Mouse (Mus musculus) frontal cortex, adult (tissue): ENCODE results near the gene Man1c1.
A peak's percentile ranks its signal among the peaks of the same experiment; 100 is the strongest.

Experiments
- ATAC-seq: cut with Nextera tagmentation; 2 replicates; pipeline ENCODE4 v1.9.2; 2017; ENCODE audit warnings: mild to moderate bottlenecking, moderate library complexity, mixed read lengths; ENCODE audit not compliant: low TSS enrichment

Gene Man1c1

DNA sequence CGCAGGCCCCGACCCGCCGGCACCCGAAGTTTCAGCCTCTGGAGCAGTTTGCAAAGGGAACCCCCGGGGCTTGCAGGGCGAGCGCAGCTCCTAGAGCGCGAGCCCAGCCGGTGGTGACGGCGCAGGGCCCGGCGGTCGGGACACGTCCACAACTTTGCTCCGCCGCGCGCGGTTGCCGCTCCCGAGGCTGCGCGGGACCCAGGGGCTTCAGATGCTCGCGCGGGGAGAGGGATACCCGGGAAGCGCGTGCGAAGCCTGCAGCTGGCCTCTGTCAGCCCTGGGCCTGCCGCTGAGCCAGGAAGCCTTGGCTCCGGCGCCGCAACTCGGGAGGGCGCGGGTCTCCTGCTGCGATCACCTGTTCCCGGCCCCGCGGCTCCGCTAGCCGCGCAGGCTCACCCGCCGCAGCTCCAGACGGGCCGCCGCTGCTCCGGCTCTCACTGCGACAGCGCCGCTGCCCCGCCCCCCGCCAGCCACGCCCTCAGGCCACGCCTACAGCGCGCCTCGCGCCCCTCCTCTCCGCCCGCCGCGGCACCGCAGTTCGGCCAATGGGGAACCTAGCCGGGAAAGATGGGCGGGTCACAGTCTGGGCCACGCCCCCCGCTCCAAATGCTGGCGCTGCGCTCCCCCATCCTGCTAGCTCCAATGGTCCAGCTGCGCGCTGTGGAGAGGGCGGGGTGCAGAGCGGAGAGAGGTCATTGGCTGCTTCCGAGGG, at the start of gene Man1c1:
Gene Man1c1, minus strand, starts transcription at position 456 of the 712 bp plus-strand sequence.
- peak; percentile 88 for ATAC-seq

DNA sequence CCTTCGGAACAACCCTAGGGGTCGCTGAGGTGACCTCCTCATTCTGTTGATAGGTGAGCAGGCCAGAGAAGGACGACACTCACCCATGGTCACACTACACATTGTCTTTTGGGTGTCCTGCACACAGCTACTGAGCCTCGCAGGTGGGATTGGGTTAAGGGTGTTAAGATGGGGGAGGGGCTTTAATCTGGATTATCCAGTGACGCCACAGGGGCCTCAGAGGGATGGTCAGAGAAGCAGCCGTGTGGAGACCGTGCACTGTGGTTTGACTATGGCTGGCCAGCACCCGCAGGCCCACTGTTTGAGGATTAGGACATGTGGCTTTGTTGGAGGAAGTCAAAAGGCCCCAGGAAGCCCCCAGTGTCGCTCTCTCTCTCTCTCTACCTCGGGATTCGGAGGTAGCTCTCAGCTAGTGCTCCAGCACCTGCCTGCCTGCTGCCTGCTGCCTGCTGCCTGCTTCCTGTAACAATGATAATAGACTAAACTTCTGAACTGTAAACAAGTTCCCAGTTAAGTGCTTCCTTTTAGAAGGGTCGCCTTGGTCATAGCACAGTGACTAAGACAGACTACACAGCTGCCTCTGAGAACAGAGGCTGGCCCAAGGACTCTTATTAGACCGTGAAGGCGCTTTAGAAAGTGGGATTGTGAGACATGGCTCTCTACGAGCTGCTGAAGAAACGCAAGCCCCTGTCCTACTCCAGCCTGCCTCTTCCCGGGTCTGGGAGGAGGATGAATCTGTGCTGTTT, 49.6 kb upstream of the Man1c1 start:
- ATAC-seq = no peak

- no peak for ATAC-seq
Observed at GRCm38 (mm10) chr4:134752911-134753426, 48.9 kb upstream of the Man1c1 start.

DNA sequence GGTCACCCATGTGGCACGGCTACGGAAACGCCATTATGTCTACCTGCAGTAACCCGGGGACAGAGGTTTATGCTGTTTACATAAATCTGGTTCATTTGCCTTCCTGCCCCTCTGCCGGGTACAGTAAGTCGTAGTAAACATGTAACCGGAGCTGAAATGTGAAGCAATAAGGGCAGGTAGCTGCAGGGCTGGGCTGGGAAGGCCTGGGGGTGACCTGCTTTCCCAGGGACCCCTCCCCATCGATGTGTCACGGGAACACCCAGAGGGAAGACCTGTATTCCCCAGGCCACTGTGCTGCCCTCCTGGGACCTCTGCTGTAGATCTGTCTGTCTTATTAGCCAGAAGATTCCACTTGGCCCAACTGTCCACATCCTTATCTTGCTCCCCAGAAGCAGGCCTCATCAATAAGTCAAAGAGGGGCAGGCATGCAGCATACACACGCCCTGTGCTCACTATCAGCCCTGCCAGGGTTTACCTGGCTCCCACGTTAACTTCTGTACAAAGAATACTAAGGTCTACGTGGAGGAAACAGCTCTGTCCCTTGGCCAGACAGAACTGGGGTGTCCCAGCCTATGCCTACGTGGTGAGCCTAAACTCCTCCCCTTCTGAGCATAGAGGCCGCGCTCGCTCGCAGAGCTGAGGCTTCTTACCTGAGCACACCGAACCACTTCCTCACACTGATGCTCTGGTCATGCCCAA, 47.7 kb upstream of the Man1c1 start:
- ATAC-seq = no peak

GRCm38 (mm10) chr4:134750825-134751224, 46.7 kb upstream of the Man1c1 start:
- no peak for ATAC-seq

DNA sequence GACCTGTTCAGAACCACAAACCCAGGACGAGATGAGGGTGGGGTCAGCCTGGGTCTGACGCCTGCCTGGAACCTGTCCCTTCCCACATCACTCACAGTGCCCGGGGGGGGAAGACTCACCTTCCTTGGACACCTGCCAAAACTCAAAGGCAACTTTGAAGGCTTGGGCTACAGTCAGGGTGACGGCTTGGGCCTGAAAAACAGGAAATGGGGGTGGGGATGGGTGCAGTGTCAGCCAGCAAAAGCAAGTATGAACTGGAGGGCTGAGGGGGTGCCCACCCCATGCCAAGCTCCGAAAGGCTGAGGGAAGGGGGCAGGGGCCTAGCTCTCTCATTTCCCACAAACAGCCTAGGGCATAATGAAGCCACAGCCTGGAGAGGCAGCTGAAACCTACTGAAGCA, 46.2 kb upstream of the Man1c1 start:
- no peak for ATAC-seq

GRCm38 (mm10) chr4:134749301-134750030, 45.4 kb upstream of the Man1c1 start:
- ATAC-seq = no peak

GRCm38 (mm10) chr4:134745900-134746661, 42.0 kb upstream of the Man1c1 start:
- peak; percentile 67 for ATAC-seq

GRCm38 (mm10) chr4:134743881-134744633, 40.0 kb upstream of the Man1c1 start:
- no peak for ATAC-seq

DNA sequence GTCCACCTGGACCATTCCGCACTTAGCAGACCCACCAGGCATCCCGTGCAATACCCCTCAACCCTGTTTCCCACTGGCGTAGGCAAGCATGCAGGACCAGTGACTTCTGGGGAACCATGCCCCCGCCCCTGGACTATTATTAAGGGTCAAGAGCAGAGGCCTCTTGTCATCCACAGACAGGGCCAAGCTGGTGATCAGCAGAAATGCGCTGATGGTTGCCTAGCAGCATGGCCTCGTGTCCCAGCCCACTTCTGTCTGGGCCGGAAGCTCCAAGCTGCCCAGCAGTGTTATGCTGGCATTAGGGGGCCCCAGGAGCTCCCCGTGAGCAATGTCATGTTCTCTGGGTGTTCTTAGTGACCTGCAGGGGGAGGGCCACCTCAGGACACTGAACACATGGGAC, 37.9 kb upstream of the Man1c1 start:
- no peak for ATAC-seq

GRCm38 (mm10) chr4:134740186-134740585, 36.1 kb upstream of the Man1c1 start:
- no peak for ATAC-seq

DNA sequence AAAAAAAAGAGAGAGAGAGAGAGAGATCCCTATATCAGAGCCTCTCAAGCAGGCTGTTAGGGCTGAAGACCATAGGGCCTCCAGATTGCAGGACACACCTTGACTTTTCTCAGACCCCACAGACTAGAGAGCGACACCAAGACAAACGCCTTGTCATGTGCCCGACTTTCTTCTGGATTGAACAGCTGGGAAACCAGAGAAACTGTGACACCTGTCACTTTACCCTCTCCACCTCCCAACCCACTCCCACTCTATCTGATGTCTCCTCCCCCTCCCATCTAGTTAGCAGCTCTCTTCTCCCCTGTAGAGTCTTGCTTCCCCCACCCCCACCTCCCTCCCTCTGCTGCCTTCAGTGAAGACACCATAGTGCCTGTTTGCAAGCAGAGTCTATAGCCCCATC, 35.4 kb upstream of the Man1c1 start:
- ATAC-seq = no peak

- no peak for ATAC-seq
Observed at GRCm38 (mm10) chr4:134737365-134737910, 33.3 kb upstream of the Man1c1 start.

- peak; percentile 93 for ATAC-seq
Observed at GRCm38 (mm10) chr4:134736147-134736546, 32.1 kb upstream of the Man1c1 start.

GRCm38 (mm10) chr4:134734629-134735081, 30.6 kb upstream of the Man1c1 start:
- ATAC-seq = no peak

GRCm38 (mm10) chr4:134734038-134734628, 30.0 kb upstream of the Man1c1 start:
- ATAC-seq = no peak

DNA sequence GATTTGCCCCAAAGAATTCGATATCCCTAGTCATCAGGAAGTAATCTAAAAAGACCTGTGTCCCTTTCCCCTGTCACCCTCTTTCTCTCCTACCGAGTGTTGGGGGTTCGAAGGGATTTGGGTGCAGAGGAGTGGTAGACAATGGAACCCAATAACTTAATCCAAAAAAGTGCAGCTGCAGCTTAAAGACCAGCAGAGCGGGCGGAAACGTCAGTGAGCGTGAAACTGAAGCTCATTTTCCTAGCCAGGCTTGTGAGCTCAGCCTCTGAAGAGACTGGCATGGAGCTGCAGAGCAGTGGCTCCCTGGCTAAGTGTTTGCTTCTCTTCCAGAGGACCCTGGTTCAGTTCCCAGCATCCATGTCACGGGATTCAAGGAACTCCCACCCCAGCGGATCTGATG, 29.3 kb upstream of the Man1c1 start:
- no peak for ATAC-seq

DNA sequence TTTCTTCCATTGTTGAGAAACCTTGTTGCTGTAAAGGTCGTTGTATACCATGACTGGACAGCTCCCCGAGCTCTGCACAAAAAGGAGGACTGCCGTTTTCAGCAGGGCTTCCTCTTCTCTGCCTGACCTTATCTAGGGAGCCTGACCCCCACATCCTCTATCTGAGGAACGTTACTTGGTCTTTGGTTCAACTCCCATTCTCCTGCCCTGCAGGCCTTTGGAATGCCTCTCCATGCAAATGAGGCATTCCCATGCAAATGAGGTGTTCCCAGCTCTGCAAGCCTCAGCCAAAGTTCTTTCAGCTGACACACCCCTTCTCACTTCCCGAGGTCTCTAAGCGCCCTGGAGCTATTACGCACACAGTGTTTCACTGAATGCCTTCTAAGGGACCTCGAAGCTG, 26.0 kb upstream of the Man1c1 start:
- no peak for ATAC-seq

DNA sequence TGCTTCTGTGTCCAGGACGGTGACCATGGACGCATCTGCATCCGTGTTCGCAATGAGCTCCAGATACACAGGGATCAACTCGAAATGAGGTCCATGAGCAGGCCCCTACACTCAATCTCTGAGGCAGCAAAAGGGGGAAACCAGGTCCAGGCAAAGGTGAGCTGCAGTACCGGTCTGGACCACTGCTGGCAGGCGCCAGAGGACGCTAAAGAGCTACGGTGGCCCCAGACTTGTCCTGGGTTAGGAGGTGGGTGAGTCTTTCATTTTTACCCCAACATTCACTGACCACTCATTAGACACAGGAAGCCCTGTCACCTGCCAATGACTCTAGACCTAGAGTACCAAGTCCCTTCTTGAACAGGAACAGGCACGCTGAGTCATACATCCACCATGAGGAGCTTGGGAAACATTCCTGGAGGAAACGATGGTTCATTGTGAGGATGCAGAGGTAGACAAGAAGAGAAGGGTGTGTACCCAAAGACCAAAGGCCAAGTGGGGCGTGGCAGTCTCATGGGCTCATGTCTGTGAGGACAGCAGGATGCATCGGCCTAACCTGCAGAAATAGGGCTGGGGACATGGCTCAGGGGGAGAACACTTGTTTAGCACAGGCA, 21.8 kb upstream of the Man1c1 start:
- no peak for ATAC-seq
